Comparison of ENCODE assay signal across 10 mouse cellular contexts in the genomic region with DNA sequence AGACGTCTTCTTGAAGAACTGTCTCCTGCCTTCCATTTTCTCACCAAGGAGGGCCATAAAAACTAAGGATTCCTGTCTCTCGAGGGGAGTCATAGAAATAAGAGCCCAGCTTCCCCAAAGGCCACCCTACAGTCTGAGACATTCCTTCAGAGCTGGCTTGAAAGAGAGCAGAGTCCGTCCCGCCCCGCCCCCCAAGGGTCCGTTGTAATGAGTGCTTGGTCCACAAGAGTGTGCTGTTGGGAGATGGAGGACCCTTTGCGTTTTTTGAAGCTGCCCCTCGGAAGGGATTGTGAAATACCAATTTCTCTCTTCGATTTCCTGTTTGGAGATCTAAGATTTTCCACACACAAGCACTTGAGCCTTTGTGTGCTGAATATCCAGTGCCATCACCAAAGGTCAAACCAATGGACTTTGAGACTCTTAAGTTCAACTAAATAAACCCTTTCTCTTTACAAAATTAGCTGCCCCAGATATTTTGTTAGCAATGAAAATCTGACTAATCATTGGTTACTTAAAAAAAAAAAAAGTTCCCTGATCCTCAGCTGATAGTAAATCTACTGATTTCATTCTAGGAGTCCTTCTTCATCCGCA. TPM values are rescaled to one million over a fixed set of nuclear protein-coding genes. Genes with fewer than 3 reads are reported as not detected.
DNase-seq lines count a peak whose midpoint lies in the region; ATAC-seq and TF ChIP-seq lines count a peak whose summit lies in the region.
"Had no signal": no experiment of that assay in that cellular context is flagged by ENCODE, and none has a peak within 500 bp of the region (broad histone marks: within the 10 kb centered on the region; RNA-seq: fewer than 3 reads in every experiment).

No protein-coding gene starts in this region.

- no peak for ATAC-seq in kidney, postnatal 0 days (replicated peaks; ENCODE audit: low FRiP score, low read depth)
- ATAC-seq in neural tube, embryonic 12.5 days (ENCODE audit: low FRiP score, low read depth): 0 out of 2 replicates have a peak, but pooled peaks have one; percentile 44

- H3K4me3 ChIP-seq in left cerebral cortex, adult 2 months: no peak overlapping the region
- no peak overlapping the region for H3K4me3 ChIP-seq in kidney, postnatal 0 days (replicated peaks; ENCODE audit: low read depth, low read length)
- H3K4me3 ChIP-seq in neural tube, embryonic 12.5 days: no peak overlapping the region
- H3K4me3 ChIP-seq: limb, embryonic 13.5 days; stomach, embryonic 15.5 days had no signal

- peak; percentile 33 for TF ChIP-seq CTCF in left cerebral cortex, adult 2 months (IDR thresholded peaks at IDR 0.05)
- peak; percentile 73 for TF ChIP-seq CTCF in kidney, postnatal 0 days (IDR thresholded peaks at IDR 0.05; ENCODE audit: low read depth)

- peak overlapping the region; percentile 12 for H3K4me2 ChIP-seq in kidney, postnatal 0 days (ENCODE audit: low read length)
- no peak overlapping the region; the same call in 1 of the 2 replicates for H3K4me2 ChIP-seq in neural tube, embryonic 12.5 days (replicated peaks)
- H3K4me2 ChIP-seq: limb, embryonic 13.5 days; stomach, embryonic 15.5 days had no signal

- no peaks in the 10 kb centered on the region for H3K4me1 ChIP-seq in kidney, postnatal 0 days (replicated peaks; ENCODE audit: insufficient read depth, low read length)
- H3K4me1 ChIP-seq in neural tube, embryonic 12.5 days: no peaks in the 10 kb centered on the region
- H3K4me1 ChIP-seq: limb, embryonic 13.5 days; stomach, embryonic 15.5 days had no signal

- no peaks in the 10 kb centered on the region for H3K36me3 ChIP-seq in kidney, postnatal 0 days (ENCODE audit: insufficient read depth, low read length)
- H3K36me3 ChIP-seq in neural tube, embryonic 12.5 days: no peaks in the 10 kb centered on the region
- H3K36me3 ChIP-seq: limb, embryonic 13.5 days; stomach, embryonic 15.5 days had no signal

- H3K27ac ChIP-seq in left cerebral cortex, adult 2 months: no peak overlapping the region
- H3K27ac ChIP-seq in kidney, postnatal 0 days: no peak overlapping the region
- no peak overlapping the region for H3K27ac ChIP-seq in neural tube, embryonic 12.5 days
- H3K27ac ChIP-seq: limb, embryonic 13.5 days; stomach, embryonic 15.5 days had no signal

- 22% methylated on average over 10 of the region's 10 CpGs for WGBS in kidney, postnatal 0 days
- WGBS in neural tube, embryonic 12.5 days: 27% methylated on average over 10 of the region's 10 CpGs

- intact Hi-C loops in left cerebral cortex, adult 2 months (cut with DNase I): no loop called here
- intact Hi-C loops in left cerebral cortex, postnatal 25 days (cut with DNase I): no loop called here

- DNase-seq in adrenal gland, postnatal 10 days: peak; percentile 32
- DNase-seq in adrenal gland, adult 8-10 months: no peak
- DNase-seq in left cerebral cortex, adult 2 months (ENCODE audit: extremely low spot score in 1 of 2, low spot score in 2 of 2): no peak
- no peak for DNase-seq in left cerebral cortex, postnatal 25 days (ENCODE audit: low spot score in 2 of 2)
- DNase-seq in kidney, postnatal 0 days (ENCODE audit: low spot score): peak; percentile 78
- DNase-seq in ovary, postnatal 14 days (ENCODE audit: low spot score): no peak
- no peak for DNase-seq in urinary bladder, adult 2 months (ENCODE audit: low spot score)

- no peaks in the 10 kb centered on the region for H3K27me3 ChIP-seq in kidney, postnatal 0 days (ENCODE audit: insufficient read depth, low read length)
- H3K27me3 ChIP-seq in neural tube, embryonic 12.5 days (replicated peaks): no peaks in the 10 kb centered on the region
- H3K27me3 ChIP-seq: limb, embryonic 13.5 days; stomach, embryonic 15.5 days had no signal

- no peak overlapping the region for H3K9ac ChIP-seq in kidney, postnatal 0 days (ENCODE audit: low read depth, low read length)
- H3K9ac ChIP-seq in neural tube, embryonic 12.5 days: no peak overlapping the region
- H3K9ac ChIP-seq: limb, embryonic 13.5 days; stomach, embryonic 15.5 days had no signal

- no peaks in the 10 kb centered on the region for H3K9me3 ChIP-seq in kidney, postnatal 0 days (replicated peaks; ENCODE audit: low read length)
- no peaks in the 10 kb centered on the region for H3K9me3 ChIP-seq in neural tube, embryonic 12.5 days
- H3K9me3 ChIP-seq: limb, embryonic 13.5 days; stomach, embryonic 15.5 days had no signal

RNA-seq across cellular contexts. Expression of a gene that starts 2.8 kb away (rescaled TPM):
- total RNA-seq in adrenal gland, postnatal 10 days (2021): 1 to 10 TPM; 1.1 to 1.7 TPM
- total RNA-seq in adrenal gland, adult 8-10 months (2022): not detected
- 10 to 100 TPM; 13.7 to 14.6 TPM for total RNA-seq in left cerebral cortex, adult 2 months (2021)
- total RNA-seq in left cerebral cortex, postnatal 25 days (2021): 10 to 100 TPM; 14.7 to 15.6 TPM
- 0.71 and 0.84 TPM in 2 replicates for polyA plus RNA-seq in kidney, postnatal 0 days (2015; fragmentation: Nextera tagmentation; extraction: Ambion mirVana)
- not detected in 2 replicates for polyA plus RNA-seq in neural tube, embryonic 12.5 days (2016; fragmentation: Nextera tagmentation; extraction: Ambion mirVana)
- polyA plus RNA-seq in urinary bladder, adult 2 months (2012; rRNA removed): not detected in 2 replicates
- polyA plus RNA-seq: limb, embryonic 13.5 days had no signal

RNA-seq across cellular contexts. Expression of a gene that starts 39.2 kb away (rescaled TPM):
- total RNA-seq in adrenal gland, postnatal 10 days (2021): under 1 TPM in 1 of 2 experiments, not detected in 1; 0.30 TPM
- total RNA-seq in adrenal gland, adult 8-10 months (2022): not detected
- total RNA-seq in left cerebral cortex, adult 2 months (2021): not detected
- not detected for total RNA-seq in left cerebral cortex, postnatal 25 days (2021)
- polyA plus RNA-seq in kidney, postnatal 0 days (2015; fragmentation: Nextera tagmentation; extraction: Ambion mirVana): 0.54 and 0.66 TPM in 2 replicates
- polyA plus RNA-seq in neural tube, embryonic 12.5 days (2016; fragmentation: Nextera tagmentation; extraction: Ambion mirVana): not detected in 2 replicates
- 0.22 and 0.29 TPM in 2 replicates for polyA plus RNA-seq in urinary bladder, adult 2 months (2012; rRNA removed)
- polyA plus RNA-seq: limb, embryonic 13.5 days; stomach, embryonic 15.5 days had no signal

RNA-seq across cellular contexts. Expression of a gene that starts 57.6 kb away (rescaled TPM):
- 100 to 1,000 TPM; 288 to 650 TPM for total RNA-seq in adrenal gland, postnatal 10 days (2021)
- total RNA-seq in adrenal gland, adult 8-10 months (2022): 1 to 10 TPM in 1 of 4 experiments, under 1 TPM in 2, not detected in 1; 0.14 to 1.8 (median 0.73) TPM
- total RNA-seq in left cerebral cortex, adult 2 months (2021): not detected
- not detected for total RNA-seq in left cerebral cortex, postnatal 25 days (2021)
- 0.25 and 0.79 TPM in 2 replicates for polyA plus RNA-seq in kidney, postnatal 0 days (2015; fragmentation: Nextera tagmentation; extraction: Ambion mirVana)
- not detected in 2 replicates for polyA plus RNA-seq in neural tube, embryonic 12.5 days (2016; fragmentation: Nextera tagmentation; extraction: Ambion mirVana)
- 0.09 TPM in 1 of 2 replicates, not detected in the other for polyA plus RNA-seq in urinary bladder, adult 2 months (2012; rRNA removed)
- polyA plus RNA-seq: limb, embryonic 13.5 days had no signal

Comparison
In these comparisons a context has a peak if more than half of its experiments do, and no peak if none do; other contexts are left out.
1. DNase-seq: peak in adrenal gland, postnatal 10 days (single experiment) and kidney, postnatal 0 days (single experiment); none in adrenal gland, adult 8-10 months (single experiment), left cerebral cortex, adult 2 months (0 of 2), left cerebral cortex, postnatal 25 days (0 of 2), ovary, postnatal 14 days (single experiment) and urinary bladder, adult 2 months (single experiment).
2. RNA of a gene that starts 57.6 kb away (total RNA-seq): 288 to 650 TPM in adrenal gland, postnatal 10 days; 0.14 to 1.8 TPM in adrenal gland, adult 8-10 months, not detected in left cerebral cortex, postnatal 25 days and not detected in left cerebral cortex, adult 2 months; every median in the first group is over 100 times any median in the second.
3. RNA of a gene that starts 2.8 kb away (total RNA-seq): 14.7 to 15.6 TPM in left cerebral cortex, postnatal 25 days and 13.7 to 14.6 TPM in left cerebral cortex, adult 2 months; 1.1 to 1.7 TPM in adrenal gland, postnatal 10 days and not detected in adrenal gland, adult 8-10 months; every median in the first group is over 4 times any median in the second.